15 mouse cellular contexts compared by ENCODE assay signal in the genomic region with DNA sequence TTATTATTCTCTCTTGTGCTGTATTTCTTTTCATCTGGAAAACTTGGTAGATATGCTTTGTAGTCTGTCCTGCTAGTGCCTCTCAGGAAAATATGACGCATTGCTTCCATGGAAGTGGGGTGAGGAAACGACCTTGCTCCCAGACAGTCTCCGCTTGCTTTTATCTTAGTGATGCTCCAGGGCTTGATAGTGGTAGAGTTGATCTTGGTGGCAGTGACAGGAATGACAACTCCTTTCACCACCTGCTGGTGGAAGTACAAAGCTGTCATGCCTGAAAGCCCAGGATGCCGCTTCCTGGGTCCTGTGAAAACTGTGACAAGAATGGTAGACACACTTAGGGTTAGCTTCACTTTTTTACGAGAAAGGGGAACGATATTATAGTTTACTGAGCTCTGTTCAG. TPM values are rescaled to one million over a fixed set of nuclear protein-coding genes. Genes with fewer than 3 reads are reported as not detected.
A peak's percentile ranks its signal among the peaks of the same experiment; 100 is the strongest.
DNase-seq lines count a peak whose midpoint lies in the region; ATAC-seq and TF ChIP-seq lines count a peak whose summit lies in the region.
"Had no signal": no experiment of that assay in that cellular context is flagged by ENCODE, and none has a peak within 500 bp of the region (broad histone marks: within the 10 kb centered on the region; RNA-seq: fewer than 3 reads in every experiment).

No protein-coding gene starts in this region.

- no peaks in the 10 kb centered on the region for H3K27me3 ChIP-seq in forebrain, postnatal 0 days (ENCODE audit: insufficient read depth, low read length)
- no peaks in the 10 kb centered on the region for H3K27me3 ChIP-seq in forebrain, embryonic 13.5 days
- H3K27me3 ChIP-seq in heart, embryonic 12.5 days (replicated peaks), result no peaks in the 10 kb centered on the region
- H3K27me3 ChIP-seq in splenic B cell, adult 2 months (ENCODE audit: control insufficient read depth, insufficient read depth, low read length, poor library complexity, severe bottlenecking), result no peaks in the 10 kb centered on the region
- H3K27me3 ChIP-seq: neural tube, embryonic 13.5 days had no signal

- no peak for ATAC-seq in forebrain, postnatal 0 days
- ATAC-seq in forebrain, embryonic 13.5 days, result no peak
- ATAC-seq in heart, embryonic 12.5 days (ENCODE audit: insufficient number of reproducible peaks, low FRiP score), result peak; percentile 78

- 83% methylated on average over 6 of the region's 6 CpGs for WGBS in forebrain, postnatal 0 days
- 77% methylated on average over 6 of the region's 6 CpGs for WGBS in forebrain, embryonic 13.5 days
- 23% methylated on average over 6 of the region's 6 CpGs for WGBS in heart, embryonic 12.5 days

- intact Hi-C loops in gastrocnemius, postnatal 14 days (cut with DNase I; ENCODE audit: low total_unique reads), result no loop called here

- H3K27ac ChIP-seq in forebrain, postnatal 0 days (ENCODE audit: low read depth, low read length), result no peak overlapping the region
- H3K27ac ChIP-seq in forebrain, embryonic 13.5 days, result no peak overlapping the region
- peak overlapping the region; percentile 88 for H3K27ac ChIP-seq in heart, embryonic 12.5 days (ENCODE audit: poor library complexity, severe bottlenecking)
- H3K27ac ChIP-seq: hindbrain, embryonic 10.5 days; midbrain, embryonic 10.5 days; neural tube, embryonic 13.5 days had no signal

- H3K4me2 ChIP-seq in forebrain, postnatal 0 days (ENCODE audit: low read depth), result no peak overlapping the region
- no peak overlapping the region for H3K4me2 ChIP-seq in forebrain, embryonic 13.5 days
- H3K4me2 ChIP-seq in heart, embryonic 12.5 days, result peak overlapping the region; percentile 40
- H3K4me2 ChIP-seq: neural tube, embryonic 13.5 days had no signal

- H3K4me3 ChIP-seq in forebrain, postnatal 0 days (ENCODE audit: low read depth, low read length), result no peak overlapping the region
- H3K4me3 ChIP-seq in forebrain, embryonic 13.5 days, result no peak overlapping the region
- no peak overlapping the region for H3K4me3 ChIP-seq in heart, embryonic 12.5 days
- H3K4me3 ChIP-seq: hindbrain, embryonic 10.5 days; midbrain, embryonic 10.5 days; neural tube, embryonic 13.5 days had no signal

- no peak for DNase-seq in forebrain, postnatal 0 days
- DNase-seq in retina, postnatal 1 day, result peak; percentile 19
- DNase-seq in retina, embryonic 14.5 days (ENCODE audit: low spot score), result no peak
- DNase-seq in splenic B cell, adult 2 months (ENCODE audit: low read depth, low spot score), result peak; percentile 10
- DNase-seq in gastrocnemius, postnatal 14 days, result no peak
- DNase-seq in Muller cell, postnatal 12 days (ENCODE audit: inconsistent ontology term), result no peak
- DNase-seq: kidney, adult 8-10 months; left cerebral cortex, postnatal 4 days; lung, adult 18-20 months; right cerebral cortex, postnatal 4 days had no signal

- no peaks in the 10 kb centered on the region for H3K4me1 ChIP-seq in forebrain, postnatal 0 days (ENCODE audit: insufficient read depth)
- no peaks in the 10 kb centered on the region for H3K4me1 ChIP-seq in forebrain, embryonic 13.5 days
- peaks cover 6% of the 10 kb centered on the region for H3K4me1 ChIP-seq in heart, embryonic 12.5 days (replicated peaks)
- H3K4me1 ChIP-seq: midbrain, embryonic 10.5 days had no signal

- no peaks in the 10 kb centered on the region for H3K9me3 ChIP-seq in forebrain, postnatal 0 days (ENCODE audit: low read length)
- no peaks in the 10 kb centered on the region for H3K9me3 ChIP-seq in forebrain, embryonic 13.5 days (replicated peaks)
- no peaks in the 10 kb centered on the region for H3K9me3 ChIP-seq in heart, embryonic 12.5 days (replicated peaks)
- H3K9me3 ChIP-seq: hindbrain, embryonic 10.5 days; midbrain, embryonic 10.5 days; neural tube, embryonic 13.5 days had no signal

- TF ChIP-seq CTCF in forebrain, postnatal 0 days (IDR thresholded peaks at IDR 0.05; ENCODE audit: low read depth), result peak; percentile 30

- no peak overlapping the region for H3K9ac ChIP-seq in forebrain, postnatal 0 days
- no peak overlapping the region for H3K9ac ChIP-seq in forebrain, embryonic 13.5 days
- H3K9ac ChIP-seq in heart, embryonic 12.5 days, result no peak overlapping the region
- H3K9ac ChIP-seq: neural tube, embryonic 13.5 days had no signal

- no peaks in the 10 kb centered on the region for H3K36me3 ChIP-seq in forebrain, postnatal 0 days (ENCODE audit: insufficient read depth)
- H3K36me3 ChIP-seq in forebrain, embryonic 13.5 days (ENCODE audit: poor library complexity, severe bottlenecking), result no peaks in the 10 kb centered on the region
- peaks cover under 1% of the 10 kb centered on the region; the same call in 1 of the 2 replicates for H3K36me3 ChIP-seq in heart, embryonic 12.5 days
- H3K36me3 ChIP-seq in splenic B cell, adult 2 months (ENCODE audit: control insufficient read depth, insufficient read depth, low read length, poor library complexity, severe bottlenecking), result no peaks in the 10 kb centered on the region
- H3K36me3 ChIP-seq: hindbrain, embryonic 10.5 days; midbrain, embryonic 10.5 days; neural tube, embryonic 13.5 days had no signal

RNA-seq across cellular contexts. Expression of a gene that starts 9.8 kb away (rescaled TPM):
- total RNA-seq in forebrain, postnatal 0 days (2014; rRNA removed), result 16.6 and 17.2 TPM in 2 replicates
- polyA plus RNA-seq in forebrain, postnatal 0 days (2015; fragmentation: Nextera tagmentation; extraction: Ambion mirVana), result 12.3 and 13.3 TPM in 2 replicates
- polyA plus RNA-seq in forebrain, embryonic 13.5 days (2015; fragmentation: Nextera tagmentation; extraction: Ambion mirVana), result 6.6 and 8.7 TPM in 2 replicates
- polyA plus RNA-seq in heart, embryonic 12.5 days (2016; fragmentation: Nextera tagmentation; extraction: Ambion mirVana), result 14.2 and 17.5 TPM in 2 replicates
- total RNA-seq in gastrocnemius, postnatal 14 days (2021), result not detected

RNA-seq across cellular contexts. Expression of a gene that starts 49.2 kb away (rescaled TPM):
- total RNA-seq in forebrain, postnatal 0 days (2014; rRNA removed), result 41.4 and 47.7 TPM in 2 replicates
- 12.8 and 17.3 TPM in 2 replicates for polyA plus RNA-seq in forebrain, postnatal 0 days (2015; fragmentation: Nextera tagmentation; extraction: Ambion mirVana)
- polyA plus RNA-seq in forebrain, embryonic 13.5 days (2015; fragmentation: Nextera tagmentation; extraction: Ambion mirVana), result 24.2 and 27.6 TPM in 2 replicates
- polyA plus RNA-seq in heart, embryonic 12.5 days (2016; fragmentation: Nextera tagmentation; extraction: Ambion mirVana), result 33.5 and 34.2 TPM in 2 replicates
- total RNA-seq in gastrocnemius, postnatal 14 days (2021), result 10 to 100 TPM; 20.1 to 22.6 TPM

RNA-seq across cellular contexts. Expression of a gene that starts 49.3 kb away (rescaled TPM):
- 4.5 and 4.9 TPM in 2 replicates for total RNA-seq in forebrain, postnatal 0 days (2014; rRNA removed)
- 5.3 and 7.0 TPM in 2 replicates for polyA plus RNA-seq in forebrain, postnatal 0 days (2015; fragmentation: Nextera tagmentation; extraction: Ambion mirVana)
- 11.2 and 12.9 TPM in 2 replicates for polyA plus RNA-seq in forebrain, embryonic 13.5 days (2015; fragmentation: Nextera tagmentation; extraction: Ambion mirVana)
- 7.2 and 7.9 TPM in 2 replicates for polyA plus RNA-seq in heart, embryonic 12.5 days (2016; fragmentation: Nextera tagmentation; extraction: Ambion mirVana)
- total RNA-seq in gastrocnemius, postnatal 14 days (2021), result 1 to 10 TPM; 3.0 to 4.8 TPM

Comparison
In these comparisons a context has a peak if more than half of its experiments do, and no peak if none do; other contexts are left out.
1. DNase-seq: peak in retina, postnatal 1 day (single experiment) and splenic B cell, adult 2 months (single experiment); none in forebrain, postnatal 0 days (single experiment), retina, embryonic 14.5 days (single experiment), gastrocnemius, postnatal 14 days (single experiment) and Muller cell, postnatal 12 days (single experiment).